Mouse (Mus musculus) hindbrain, embryonic 13.5 days (tissue): ENCODE results near the gene Exoc2. TPM values are rescaled to one million over a fixed set of nuclear protein-coding genes. Genes with fewer than 3 reads are reported as not detected.

Source experiments
- ATAC-seq: fragments of 200-750 bp; cut with Nextera tagmentation; 2 replicates; pipeline ENCODE4 v1.8.0; 2017; ENCODE audit warnings: moderate TSS enrichment; ENCODE audit not compliant: low FRiP score
- H3K27ac ChIP-seq: fragments of 300-500 bp; sonication (generic); 2 replicates; pipeline ENCODE4 v1.5.1; 2015; ENCODE audit warnings: inconsistent platforms, mild to moderate bottlenecking, moderate library complexity
- H3K27me3 ChIP-seq: fragments of 300-500 bp; sonication (generic); 2 replicates; pipeline ENCODE4 v1.6.1; 2015; ENCODE audit warnings: mild to moderate bottlenecking, inconsistent platforms
- H3K36me3 ChIP-seq: fragments of 300-500 bp; sonication (generic); 2 replicates; pipeline ENCODE4 v1.6.1; 2015; ENCODE audit warnings: mild to moderate bottlenecking, inconsistent platforms
- H3K4me1 ChIP-seq: fragments of 300-500 bp; sonication (generic); replicated peaks from 2 replicates; pipeline ENCODE4 v1.6.1; 2015; ENCODE audit warnings: inconsistent platforms
- H3K4me2 ChIP-seq: fragments of 300-500 bp; sonication (generic); 2 replicates; pipeline ENCODE4 v1.6.1; 2015; ENCODE audit warnings: inconsistent platforms, mild to moderate bottlenecking, moderate library complexity
- H3K4me3 ChIP-seq: fragments of 300-500 bp; sonication (generic); 2 replicates; pipeline ENCODE4 v1.5.1; 2015; ENCODE audit warnings: mild to moderate bottlenecking, inconsistent platforms
- H3K9ac ChIP-seq: fragments of 300-500 bp; sonication (generic); 2 replicates; pipeline ENCODE4 v1.6.1; 2015; ENCODE audit warnings: mild to moderate bottlenecking, inconsistent platforms
- H3K9me3 ChIP-seq: fragments of 300-500 bp; sonication (generic); 2 replicates; pipeline ENCODE4 v1.6.1; 2016; ENCODE audit warnings: inconsistent platforms
- whole genome bisulfite sequencing: fragments of 180-500 bp; shearing (Covaris S2); methylation state at CpG from one replicate; pipeline ENCODE4 v1.1.7; 2015; 5-methylcytosine and 5-hydroxymethylcytosine counted together
- polyA plus RNA-seq: library from polyadenylated mRNA; unstranded; fragments of >200 nt; fragmentation: Nextera tagmentation; extraction: Ambion mirVana; gene quantifications from 2 replicates; pipeline ENCODE4 v1.2.1, GENCODE M21; 2015

Gene Exoc2
- polyA plus RNA-seq, 1 experiment from 2014 or later, result 48.4 TPM

GRCm38 (mm10) chr13:30781905-30782304 lies 192.0 kb downstream of the Exoc2 start:
- no peak overlapping the region for H3K27ac ChIP-seq
- ATAC-seq, result no peak
- WGBS, result 78% methylated on average over 2 of the region's 2 CpGs
- H3K27me3 ChIP-seq, result no peaks in the 10 kb centered on the region
- H3K4me1 ChIP-seq, result no peaks in the 10 kb centered on the region
- no peak overlapping the region for H3K4me2 ChIP-seq
- H3K9me3 ChIP-seq, result no peaks in the 10 kb centered on the region
- no peak overlapping the region for H3K9ac ChIP-seq
- no peaks in the 10 kb centered on the region for H3K36me3 ChIP-seq
- no peak overlapping the region for H3K4me3 ChIP-seq

- H3K9ac ChIP-seq, result no peak overlapping the region
- H3K4me2 ChIP-seq, result no peak overlapping the region
- H3K36me3 ChIP-seq, result no peaks in the 10 kb centered on the region
- 88% methylated on average over 11 of the region's 11 CpGs for WGBS
- no peak overlapping the region for H3K27ac ChIP-seq
- H3K4me1 ChIP-seq, result no peaks in the 10 kb centered on the region
- no peaks in the 10 kb centered on the region for H3K9me3 ChIP-seq
- no peak for ATAC-seq
- H3K4me3 ChIP-seq, result no peak overlapping the region
- H3K27me3 ChIP-seq, result no peaks in the 10 kb centered on the region
These were observed 196.2 kb downstream of the Exoc2 start for GRCm38 (mm10) chr13:30777678-30778179.

- H3K4me1 ChIP-seq, result no peaks in the 10 kb centered on the region
- ATAC-seq, result no peak
- 88% methylated on average over 2 of the region's 2 CpGs for WGBS
These were observed 197.9 kb downstream of the Exoc2 start for GRCm38 (mm10) chr13:30776021-30776420.

GRCm38 (mm10) chr13:30767477-30768127 lies 206.3 kb downstream of the Exoc2 start:
- Histone ChIP-seq H3K36me3 (no peaks in the 10 kb centered on the region), H3K27me3 (no peaks in the 10 kb centered on the region), H3K4me2 (no peak overlapping the region), H3K4me3 (no peak overlapping the region), H3K9ac (no peak overlapping the region), H3K4me1 (no peaks in the 10 kb centered on the region), H3K27ac (no peak overlapping the region), H3K9me3 (no peaks in the 10 kb centered on the region)
- WGBS, result 91% methylated on average over 6 of the region's 6 CpGs
- ATAC-seq, result no peak

More at GRCm38 (mm10) chr13:30776021-30776420, 197.9 kb downstream of the Exoc2 start:
- Histone ChIP-seq H3K9ac (no peak overlapping the region), H3K9me3 (no peaks in the 10 kb centered on the region), H3K4me3 (no peak overlapping the region), H3K27ac (no peak overlapping the region), H3K36me3 (no peaks in the 10 kb centered on the region), H3K4me2 (no peak overlapping the region), H3K27me3 (no peaks in the 10 kb centered on the region)

GRCm38 (mm10) chr13:30766636-30767476 lies 207.0 kb downstream of the Exoc2 start:
- H3K4me1 ChIP-seq, result no peaks in the 10 kb centered on the region
- no peaks in the 10 kb centered on the region for H3K36me3 ChIP-seq
- no peak overlapping the region for H3K4me2 ChIP-seq
- no peak overlapping the region for H3K9ac ChIP-seq
- WGBS, result 94% methylated on average over 5 of the region's 5 CpGs
- ATAC-seq, result no peak
- no peak overlapping the region for H3K4me3 ChIP-seq
- no peaks in the 10 kb centered on the region for H3K9me3 ChIP-seq
- no peaks in the 10 kb centered on the region for H3K27me3 ChIP-seq
- H3K27ac ChIP-seq, result no peak overlapping the region

GRCm38 (mm10) chr13:30765906-30766305 lies 208.0 kb downstream of the Exoc2 start:
- 80% methylated on average over 5 of the region's 5 CpGs for WGBS
- no peaks in the 10 kb centered on the region for H3K27me3 ChIP-seq

GRCm38 (mm10) chr13:30764014-30764740 lies 209.7 kb downstream of the Exoc2 start:
- ATAC-seq, result no peak
- H3K4me1 ChIP-seq, result no peaks in the 10 kb centered on the region
- no peak overlapping the region for H3K9ac ChIP-seq
- 86% methylated on average over 8 of the region's 8 CpGs for WGBS
- no peak overlapping the region for H3K4me3 ChIP-seq
- H3K9me3 ChIP-seq, result no peaks in the 10 kb centered on the region
- H3K36me3 ChIP-seq, result no peaks in the 10 kb centered on the region
- H3K27me3 ChIP-seq, result no peaks in the 10 kb centered on the region
- H3K27ac ChIP-seq, result no peak overlapping the region
- H3K4me2 ChIP-seq, result no peak overlapping the region

More at GRCm38 (mm10) chr13:30765906-30766305, 208.0 kb downstream of the Exoc2 start:
- Histone ChIP-seq H3K4me2 (no peak overlapping the region), H3K9me3 (no peaks in the 10 kb centered on the region), H3K4me3 (no peak overlapping the region), H3K9ac (no peak overlapping the region), H3K36me3 (no peaks in the 10 kb centered on the region), H3K4me1 (no peaks in the 10 kb centered on the region), H3K27ac (no peak overlapping the region)
- ATAC-seq, result no peak

Other genes starting within 250 kb of the Exoc2 start
- gene Irf4, start 224.9 kb downstream of the Exoc2 start, polyA plus RNA-seq, result 0.12 and 0.21 TPM in 2 replicates
- gene Hus1b, start 26.3 kb downstream of the Exoc2 start, polyA plus RNA-seq, result not detected in 2 replicates
- 0.10 and 0.16 TPM in 2 replicates for gene Gm5447, start 111 bp upstream of the Exoc2 start, polyA plus RNA-seq